Mouse (Mus musculus): ENCODE data around the gene Acsl1. TPM values are rescaled to one million over a fixed set of nuclear protein-coding genes. Genes with fewer than 3 reads are reported as not detected.
A peak's percentile ranks its signal among the peaks of the same experiment; 100 is the strongest.

The Acsl1 gene
- total and polyA plus RNA-seq, 3 experiments, result 85.5 to 836 (median 620) TPM

DNA sequence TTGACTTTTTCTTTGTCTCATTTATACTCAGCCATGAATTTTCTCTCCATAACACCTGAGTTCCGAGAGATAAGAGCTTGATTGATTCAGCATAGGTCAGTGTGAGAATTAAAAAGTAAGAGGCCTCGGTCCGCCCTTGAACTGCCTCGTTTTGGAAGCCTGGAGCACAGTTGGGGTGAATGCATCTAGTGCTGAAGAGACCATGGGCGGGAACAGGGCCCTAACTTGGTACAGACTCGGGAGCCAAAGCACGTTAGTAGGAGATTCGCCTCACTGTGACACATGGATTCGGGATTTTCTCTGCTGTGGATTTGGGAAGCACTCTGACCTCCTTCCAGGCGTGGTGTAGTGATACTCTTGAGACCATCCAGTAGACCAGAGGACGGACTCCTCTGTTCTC, 4.6 kb downstream of the Acsl1 start:
- no peak for DNase-seq

DNA sequence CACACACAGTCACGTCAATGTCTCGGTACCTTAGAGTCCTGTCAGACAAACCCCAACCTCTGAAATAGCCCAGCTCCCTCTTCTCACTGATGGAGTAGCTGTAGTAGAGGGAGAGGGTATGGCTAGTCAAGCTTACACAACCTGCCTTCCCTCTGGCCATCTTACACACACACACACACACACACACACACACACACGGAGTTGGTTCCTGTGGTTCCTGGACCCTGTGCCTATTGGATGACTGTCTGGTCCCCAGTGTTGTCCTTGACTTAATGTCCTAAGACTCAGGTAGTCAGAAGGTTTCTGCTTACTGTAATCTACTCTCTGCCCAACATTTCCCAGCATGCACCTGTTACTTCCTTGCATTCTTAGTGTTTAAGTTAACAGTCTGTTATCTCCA, 5.1 kb downstream of the Acsl1 start:
- no peak for DNase-seq

DNA sequence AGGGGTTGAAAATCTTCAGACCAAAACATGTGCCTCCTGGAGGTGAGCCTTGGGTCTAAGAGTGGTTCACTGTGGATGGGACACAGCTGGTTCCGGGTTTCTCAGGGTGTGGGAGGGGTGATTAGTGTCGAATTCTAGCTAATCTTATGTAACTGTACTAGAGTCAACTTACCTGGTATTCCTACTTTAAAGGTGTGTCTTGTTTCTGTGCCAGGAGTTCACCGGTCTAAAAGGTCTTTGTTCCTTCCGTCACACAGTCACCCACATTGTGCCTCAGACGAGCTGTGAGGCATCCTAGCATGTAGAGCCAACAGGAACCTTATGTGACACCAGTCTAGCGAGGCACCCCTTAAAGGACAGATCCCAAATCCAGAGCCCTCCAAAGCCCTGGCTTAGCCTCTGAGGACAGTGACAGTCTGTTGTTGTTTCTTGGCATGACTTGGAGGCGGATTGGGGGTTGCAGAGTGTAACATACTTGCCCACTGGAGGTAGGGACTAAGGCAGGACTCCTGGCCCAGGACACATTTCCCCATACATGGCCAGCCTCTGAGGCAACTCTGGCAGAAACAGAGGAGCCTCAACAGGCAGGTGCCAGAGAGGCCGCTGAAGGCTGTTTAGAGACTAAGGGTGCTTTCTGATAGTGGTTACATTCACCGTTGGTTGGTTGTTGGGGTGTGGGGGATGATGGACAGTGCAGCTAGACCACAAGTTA, 7.1 kb downstream of the Acsl1 start:
- DNase-seq, result no peak

DNA sequence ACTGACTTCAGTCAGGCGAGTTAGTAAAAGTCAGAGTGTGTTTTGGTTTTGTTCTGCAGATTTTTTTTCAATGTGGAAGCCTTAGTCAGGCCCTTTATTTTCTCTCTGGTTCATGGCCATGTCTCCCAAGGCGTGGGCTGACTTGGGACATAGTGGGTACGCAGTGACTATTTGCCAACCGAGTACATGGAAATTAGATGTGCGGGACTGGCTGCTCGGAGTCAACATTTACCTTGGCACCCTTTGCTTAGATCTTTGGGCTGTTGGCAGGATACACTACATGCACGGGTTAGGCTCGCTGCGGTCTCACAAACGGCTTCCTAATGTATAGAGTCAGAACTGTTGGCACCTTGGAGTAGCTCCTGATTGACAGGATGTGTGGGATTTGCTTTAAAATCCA, 7.9 kb downstream of the Acsl1 start:
- no peak for DNase-seq

DNA sequence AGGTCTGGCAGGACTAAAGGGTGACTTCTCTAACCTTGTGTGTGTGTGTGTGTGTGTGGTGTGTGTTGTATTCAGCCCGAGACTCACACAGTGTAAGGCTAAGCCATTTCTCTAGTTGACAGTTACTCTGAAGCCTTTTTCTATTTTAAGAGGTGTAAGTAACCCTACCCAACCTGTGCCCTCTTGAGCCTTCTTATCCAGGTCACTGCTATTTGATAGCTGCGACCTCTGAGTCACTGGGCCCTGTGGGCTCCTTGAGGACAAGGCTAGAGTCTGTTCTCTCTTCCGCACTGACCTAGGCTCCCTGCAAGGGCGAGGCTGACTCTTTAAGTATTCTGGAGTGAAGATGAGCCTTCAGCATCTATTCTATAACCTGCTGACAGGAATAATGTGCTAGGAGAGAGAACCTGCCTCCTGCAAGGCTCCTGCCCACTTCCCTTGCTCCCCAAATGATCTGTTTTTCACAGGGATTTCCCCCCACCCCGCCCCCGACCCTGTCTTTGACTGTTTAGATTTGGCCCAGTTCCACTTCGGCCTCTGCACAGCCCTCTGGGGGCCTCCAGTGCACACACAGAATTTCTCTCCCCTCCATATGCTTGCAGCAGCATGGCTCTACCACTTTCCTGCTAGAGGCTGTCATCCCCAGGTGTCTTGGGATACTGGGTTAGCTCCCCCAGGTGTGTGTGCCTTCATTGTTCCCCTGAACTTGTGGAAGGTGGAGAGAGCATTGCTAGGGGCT, 9.1 kb downstream of the Acsl1 start:
- DNase-seq, result no peak

DNA sequence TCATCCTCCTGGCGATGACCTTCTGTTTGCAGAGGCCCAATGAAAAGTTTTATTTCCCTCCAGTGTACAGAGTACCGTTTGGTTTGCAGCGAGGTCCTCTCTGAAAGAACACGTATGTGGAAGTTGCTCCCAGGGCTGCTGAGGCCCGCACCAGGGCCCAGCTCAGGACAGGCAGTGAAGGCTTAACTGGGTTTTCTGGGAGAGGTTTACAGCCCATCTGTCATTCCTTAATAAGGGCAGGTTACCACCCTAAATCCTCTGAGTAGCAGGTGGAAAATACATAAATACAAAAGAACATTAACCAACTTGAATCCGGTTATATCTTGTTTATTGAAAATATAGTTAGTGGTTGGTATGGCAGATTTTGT, 9.7 kb downstream of the Acsl1 start:
- no peak for DNase-seq

DNA sequence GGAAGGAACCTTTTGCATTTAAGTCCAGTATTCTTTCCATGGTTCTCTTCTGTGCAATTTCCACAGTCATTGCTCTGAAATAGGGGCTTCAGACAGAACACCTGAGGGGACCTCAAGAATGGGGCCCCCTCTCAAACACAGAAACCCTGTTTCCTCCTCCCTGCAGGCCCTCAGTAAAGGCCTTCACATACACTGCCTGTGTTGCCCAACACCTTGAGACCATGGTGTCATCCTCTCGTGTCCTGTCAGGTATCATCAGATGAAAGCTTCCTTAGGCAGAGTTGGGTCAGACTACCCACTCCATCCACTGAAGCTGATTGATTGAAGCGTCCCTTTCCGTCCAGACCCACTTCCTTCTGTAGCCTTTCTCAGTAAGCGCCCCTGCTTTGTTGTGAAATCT, 11.9 kb downstream of the Acsl1 start:
- no peak for DNase-seq

DNA sequence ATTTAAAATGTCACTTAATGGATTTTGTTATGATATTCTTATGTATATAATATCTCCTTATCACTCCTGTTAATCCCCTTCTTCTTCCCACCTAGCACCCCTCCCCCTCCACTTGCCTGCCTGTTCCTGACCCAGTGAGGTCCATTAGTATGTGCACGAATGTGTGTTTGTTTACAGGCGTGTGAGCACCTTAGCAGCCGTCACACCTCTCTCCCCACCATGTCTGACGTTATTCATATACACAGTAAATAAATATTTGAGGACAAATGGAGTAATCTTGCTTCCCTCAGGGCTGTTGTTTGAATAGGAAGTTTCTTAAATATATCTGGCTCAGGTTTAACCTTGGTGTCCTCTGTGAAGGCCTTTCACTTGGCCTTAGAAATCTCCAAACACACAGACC, 12.4 kb downstream of the Acsl1 start:
- no peak for DNase-seq

DNA sequence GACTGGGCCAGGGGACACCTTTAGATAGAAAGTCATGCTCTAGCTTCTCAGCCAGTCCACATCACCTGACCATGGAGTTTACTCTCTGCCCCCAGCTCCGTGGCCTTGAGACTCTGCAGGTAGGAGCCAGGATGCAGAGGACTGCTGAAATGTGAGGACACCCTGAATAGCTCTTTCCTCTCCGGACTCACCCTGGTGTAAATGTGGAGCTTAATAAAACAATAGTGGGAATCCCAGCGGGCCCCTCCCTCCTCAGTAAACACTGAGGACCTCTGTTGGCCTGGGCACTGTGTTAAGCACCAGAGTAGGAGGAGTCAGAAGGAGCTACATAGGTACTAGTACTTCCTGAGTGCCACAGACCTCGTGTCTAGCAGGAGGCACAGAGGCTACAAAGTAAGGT, 13.2 kb downstream of the Acsl1 start:
- DNase-seq, result no peak

DNA sequence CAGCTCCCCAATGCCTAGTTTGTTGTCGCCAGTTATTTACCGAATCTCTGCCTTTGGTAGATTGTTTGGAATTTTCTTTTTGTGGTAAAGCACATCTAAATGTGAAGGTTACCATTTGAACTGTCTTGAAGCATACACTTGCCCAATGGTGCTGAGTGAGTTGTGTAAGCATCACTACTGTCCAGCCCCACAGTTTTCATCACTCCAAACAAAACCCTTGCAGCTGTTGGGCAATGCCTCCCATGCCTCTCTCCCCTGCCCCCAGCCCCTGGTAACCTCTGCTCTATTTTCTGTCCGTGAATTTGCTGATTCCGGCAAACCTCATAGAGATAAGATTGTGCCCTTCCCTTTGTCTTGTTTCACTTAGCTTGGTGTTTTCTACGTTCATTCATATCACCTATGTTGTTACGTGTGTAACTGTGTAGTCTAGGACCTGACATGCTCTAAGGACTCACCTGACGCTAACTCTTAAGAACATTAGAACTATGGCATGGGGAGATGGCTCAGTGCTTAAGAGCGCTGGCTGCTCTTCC, 14.2 kb downstream of the Acsl1 start:
- peak; percentile 64 for DNase-seq

DNA sequence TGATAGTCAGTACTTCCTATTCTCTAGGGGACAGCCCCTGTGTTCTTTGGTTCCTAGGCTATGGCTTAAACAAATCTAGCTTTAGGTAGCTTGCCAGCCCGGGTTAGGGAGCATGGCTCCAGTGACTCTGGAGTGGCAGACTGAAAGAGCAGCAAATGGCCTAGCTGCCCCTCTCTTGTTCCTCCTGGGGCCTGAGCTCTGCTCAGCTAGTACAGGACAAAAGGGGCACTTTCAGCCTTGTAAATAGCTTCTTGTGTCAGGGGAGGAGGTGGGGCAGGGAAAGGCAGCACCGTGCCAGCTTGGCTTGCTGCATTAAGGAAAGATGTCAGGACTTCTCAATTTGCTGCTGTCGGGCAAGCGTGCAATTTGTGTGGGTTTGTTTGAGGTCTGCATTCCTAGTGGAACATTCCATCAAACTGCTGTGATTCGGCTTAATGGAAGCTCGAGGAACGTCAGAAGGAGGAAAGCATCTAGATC, 17.3 kb downstream of the Acsl1 start:
- DNase-seq, result no peak

DNA sequence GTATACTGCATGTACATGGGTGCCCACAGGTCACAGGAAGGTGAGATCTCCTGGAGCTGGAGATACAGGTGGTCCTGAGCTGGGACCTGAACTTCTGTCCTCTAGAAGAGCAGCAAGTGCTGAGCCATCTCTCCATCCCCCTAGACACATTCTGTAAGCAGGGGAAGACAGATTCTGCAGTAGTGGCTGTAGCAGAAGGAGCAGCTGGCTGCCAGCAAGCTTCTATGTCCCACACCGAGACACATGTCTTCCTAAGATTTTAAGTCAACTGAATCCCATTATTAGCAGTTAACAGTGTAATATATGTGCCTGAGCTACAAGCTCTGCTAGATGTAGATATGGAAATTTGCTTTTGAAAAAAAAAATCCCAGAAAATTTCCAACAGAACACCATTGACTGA, 18.4 kb downstream of the Acsl1 start:
- DNase-seq, result no peak

DNA sequence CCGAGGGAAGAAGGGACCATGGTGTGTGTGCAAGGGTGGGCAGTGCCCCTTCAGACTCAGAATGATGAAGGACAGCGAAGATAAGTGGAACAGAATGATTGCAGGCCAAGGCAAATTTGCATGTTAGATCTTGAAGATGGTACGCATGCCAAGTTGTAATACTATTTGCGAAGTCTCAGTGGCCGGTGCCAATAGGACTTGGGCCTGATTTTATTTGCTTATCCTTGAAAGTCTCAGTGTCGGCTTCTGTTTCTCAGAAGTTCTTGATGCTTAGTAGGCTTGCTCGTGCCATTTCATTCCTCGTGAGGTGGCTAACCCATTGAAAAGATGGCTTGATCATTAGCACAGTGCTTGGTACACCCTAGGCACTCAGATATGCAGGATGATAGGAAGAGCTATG, 19.4 kb downstream of the Acsl1 start:
- no peak for DNase-seq

DNA sequence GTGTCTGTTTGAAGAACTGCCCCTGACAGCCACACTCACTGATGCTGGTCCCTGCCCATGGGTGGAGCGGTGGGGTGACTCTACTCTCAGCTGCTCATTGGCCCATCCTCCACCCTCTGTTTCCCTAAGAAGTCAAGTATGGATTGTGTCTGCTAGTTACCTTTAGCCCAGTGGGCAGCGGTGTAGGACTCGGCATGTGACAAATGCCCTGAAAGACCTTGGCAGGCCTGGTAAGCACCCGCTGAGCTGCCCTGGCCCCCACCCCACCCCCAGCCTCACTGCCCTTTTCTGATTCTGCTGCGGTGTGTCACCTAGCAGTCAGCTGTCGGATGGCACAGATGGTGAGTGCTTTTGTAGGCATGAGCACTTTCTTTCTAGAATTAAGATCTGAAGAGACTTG, 20.0 kb downstream of the Acsl1 start:
- peak; percentile 84 for DNase-seq

DNA sequence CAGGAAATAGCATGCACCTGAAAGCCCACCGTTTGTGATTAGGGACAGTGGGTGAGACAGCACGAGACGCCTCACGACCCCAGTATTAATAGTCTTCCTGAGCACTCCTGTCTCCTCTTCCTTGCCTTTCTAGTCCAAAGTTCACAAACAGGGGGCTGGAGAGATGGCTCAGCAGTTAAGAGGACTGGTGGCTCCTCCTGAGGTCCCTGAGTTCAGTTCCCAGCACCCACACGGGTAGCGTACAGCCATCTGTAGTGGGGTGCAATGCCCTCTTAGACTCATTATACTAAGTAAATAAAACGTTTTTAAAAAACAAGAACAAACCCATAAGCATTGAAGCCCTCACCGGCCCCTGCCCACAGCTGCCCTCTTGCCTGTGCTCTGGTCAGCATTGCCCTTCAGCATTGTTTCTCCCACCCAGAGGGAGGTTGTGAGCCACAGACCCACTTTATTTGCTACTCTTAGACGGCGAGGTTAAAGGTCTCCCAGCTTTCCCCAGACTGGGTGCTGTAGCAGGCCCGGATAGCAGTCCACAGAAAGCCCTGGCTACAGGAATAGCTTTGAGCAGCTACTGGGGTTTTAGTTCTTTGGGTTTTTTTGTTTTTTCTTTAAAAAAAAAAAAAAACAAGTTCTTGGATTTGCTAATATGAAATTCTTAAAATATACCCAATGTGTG, 22.8 kb downstream of the Acsl1 start:
- no peak for DNase-seq

DNA sequence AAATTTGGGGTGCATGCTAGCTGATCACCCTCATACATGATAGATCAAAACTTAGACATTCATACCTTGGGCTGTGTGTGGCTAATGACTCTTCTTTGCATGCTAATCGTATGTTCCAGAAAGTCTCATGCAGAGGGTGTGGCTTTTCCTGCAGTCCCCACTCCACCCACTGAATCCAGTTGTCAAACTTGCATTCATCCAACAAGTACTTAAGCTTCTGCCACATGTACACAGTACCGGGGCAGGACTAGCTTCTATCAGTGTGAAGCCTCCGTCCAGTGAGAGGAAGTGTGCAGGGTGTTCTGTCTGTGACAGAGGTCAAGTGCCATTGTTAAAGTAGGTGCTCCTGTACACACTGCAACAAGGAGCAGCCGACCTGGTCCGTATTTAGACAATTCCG, 26.0 kb downstream of the Acsl1 start:
- no peak for DNase-seq

DNA sequence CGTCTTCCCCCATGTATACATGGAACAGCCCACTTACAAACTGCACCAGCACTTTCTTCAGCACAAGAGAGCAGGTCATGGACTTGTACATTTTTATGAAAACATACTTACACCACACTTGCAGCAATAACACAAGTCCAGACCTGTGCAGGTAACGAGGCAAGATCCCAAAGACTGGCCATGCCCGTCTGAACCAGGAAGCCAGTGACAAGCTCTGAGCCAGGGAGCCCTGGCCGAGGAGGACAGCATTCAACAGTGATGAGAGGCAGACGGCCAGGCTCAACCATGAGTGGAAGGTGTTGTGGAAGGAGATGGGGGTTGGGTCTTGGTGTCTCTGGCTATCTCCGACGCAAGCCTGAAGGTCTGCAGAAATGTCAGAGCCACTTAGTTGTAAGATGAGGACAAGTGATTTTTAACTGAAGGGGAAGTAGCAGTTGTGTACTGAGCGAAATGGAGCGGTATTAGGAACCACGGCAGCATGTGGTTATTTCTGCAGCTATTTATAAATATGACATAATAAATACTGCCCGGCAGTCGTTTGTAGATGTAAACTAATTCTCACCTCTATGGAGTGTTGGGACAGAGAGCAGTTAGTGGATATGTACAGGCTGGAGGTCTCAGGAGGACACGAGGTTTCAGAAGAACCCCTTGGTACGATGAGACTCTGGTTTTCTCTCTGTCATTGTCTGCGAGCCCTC, 26.6 kb downstream of the Acsl1 start:
- no peak for DNase-seq

DNA sequence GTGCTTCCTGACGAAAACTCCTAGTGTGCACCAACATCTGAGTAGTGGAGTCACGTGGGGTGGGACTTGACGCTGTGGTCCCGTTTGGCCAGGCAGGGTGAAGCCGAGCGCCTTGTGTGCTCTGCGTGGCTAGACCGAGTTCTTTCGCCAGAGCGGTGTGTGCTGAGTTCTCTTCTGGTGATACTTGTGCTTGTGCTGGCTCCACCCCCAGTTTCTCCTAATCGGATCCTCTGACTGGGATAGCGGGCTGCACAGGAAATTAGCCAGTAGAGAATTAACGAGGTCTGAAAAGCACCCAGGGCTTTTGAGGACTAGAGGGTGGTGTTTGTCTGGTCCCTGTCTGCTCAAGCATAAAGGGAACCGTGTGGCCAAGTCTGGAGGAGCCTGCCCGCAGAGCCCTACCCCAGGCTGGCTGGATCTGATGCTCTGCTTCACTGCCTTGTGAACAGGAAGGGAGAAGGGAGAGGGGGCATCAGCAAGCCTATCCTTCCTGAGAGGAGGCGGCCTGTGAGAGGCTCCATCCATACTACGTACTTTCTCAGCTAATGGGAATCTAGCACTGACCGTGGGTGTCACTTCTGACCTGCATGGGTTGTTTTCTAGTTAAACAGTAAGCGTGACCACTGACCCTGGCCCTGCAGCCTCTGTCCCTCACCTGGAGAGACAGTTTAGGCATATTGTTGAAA, 28.7 kb downstream of the Acsl1 start:
- DNase-seq, result no peak

DNA sequence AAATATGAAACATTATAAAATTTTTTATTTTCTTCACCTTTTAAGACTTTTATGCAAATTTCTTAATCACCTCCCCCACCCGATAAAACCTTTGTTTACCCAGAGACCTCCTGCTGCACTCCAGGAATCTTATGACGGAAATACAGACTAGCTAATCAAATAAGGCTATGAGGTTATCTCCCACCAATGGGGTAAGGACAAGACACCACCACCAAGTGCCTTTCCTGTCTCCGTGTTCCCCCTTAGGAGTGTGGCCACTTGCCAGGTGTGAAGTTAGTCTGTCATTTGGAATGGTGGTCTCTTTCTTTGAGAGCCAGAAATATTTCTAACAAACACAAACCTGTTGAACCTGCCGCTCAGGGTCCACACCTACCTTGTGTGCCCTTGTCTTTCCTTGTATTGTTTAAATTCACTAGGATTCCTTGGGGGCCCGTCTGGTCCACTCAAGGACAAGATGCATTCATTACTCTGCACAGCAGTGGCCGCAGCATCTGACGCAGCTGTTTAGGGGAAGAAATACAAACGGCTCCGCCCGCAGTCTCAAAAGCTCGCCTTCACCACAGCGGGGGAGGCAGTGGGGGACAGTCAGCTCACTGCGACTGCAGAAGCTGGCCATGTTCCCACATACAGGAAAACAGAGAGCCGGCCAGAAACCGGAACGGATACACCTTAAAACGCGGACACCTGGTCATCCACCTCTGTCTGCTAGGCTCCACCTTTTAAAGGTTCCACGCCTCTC, 31.7 kb downstream of the Acsl1 start:
- no peak for DNase-seq

DNA sequence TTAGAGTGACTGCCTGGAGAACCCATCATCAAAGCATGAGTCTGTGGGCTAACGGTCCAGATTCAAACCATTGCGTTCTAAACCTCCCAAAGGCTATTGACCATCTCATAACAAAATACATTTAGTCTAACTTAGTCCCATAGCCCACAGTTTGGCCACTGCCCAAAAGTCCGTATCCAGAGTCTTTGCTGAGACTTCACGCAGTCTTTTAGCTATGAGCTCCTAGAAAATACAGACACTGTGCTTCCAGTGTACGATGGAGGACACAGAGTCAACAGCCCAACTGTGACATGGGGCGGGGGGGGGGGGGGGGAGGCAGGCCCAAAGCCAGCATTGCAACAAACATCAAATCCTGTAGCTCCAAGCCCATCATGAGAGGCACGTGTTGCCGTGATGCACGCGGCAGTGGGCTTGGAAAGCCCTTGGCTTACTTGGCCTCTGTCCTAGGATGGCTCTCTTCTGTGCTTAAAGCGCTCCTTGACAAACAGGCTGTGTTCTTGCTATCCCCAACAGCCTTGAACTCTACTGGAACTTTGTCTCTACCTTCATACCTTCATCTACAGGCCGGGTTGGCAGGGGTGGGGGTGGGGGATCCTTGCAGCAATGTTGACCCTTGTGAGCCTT, 32.3 kb downstream of the Acsl1 start:
- no peak for DNase-seq

DNA sequence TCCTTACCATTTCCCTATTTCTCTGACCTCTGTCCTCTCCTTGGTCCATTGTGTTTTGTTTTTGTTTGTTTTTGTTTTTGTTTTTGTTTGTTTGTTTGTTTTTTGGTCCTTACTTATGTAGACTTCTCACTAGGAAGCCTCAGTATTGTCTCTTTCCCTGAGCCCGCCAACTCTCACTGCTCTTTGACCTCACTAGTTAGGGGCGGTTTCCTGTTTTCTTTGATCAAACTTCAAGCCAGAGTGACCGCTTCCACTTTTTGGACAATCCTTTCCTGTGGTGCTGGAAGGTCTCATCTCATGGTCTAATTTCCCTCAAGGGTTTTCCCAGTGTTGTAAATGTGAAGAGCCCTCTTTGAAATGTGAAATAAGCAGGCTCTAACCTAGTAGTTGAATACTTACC, 33.4 kb downstream of the Acsl1 start:
- DNase-seq, result no peak
